Mouse (Mus musculus): ENCODE results near the gene Gm3233. TPM values are rescaled to one million over a fixed set of nuclear protein-coding genes. Genes with fewer than 3 reads are reported as not detected.
"Not testable (repeated sequence)": the region's sequence is repeated elsewhere in the genome, so short reads cannot be mapped to it uniquely, and the experiment has no call there.

Gm3233 gene
- total RNA-seq (2012; rRNA removed): not detected in 2 replicates

GRCm38 (mm10) chr10:77759582-77759981 lies at the start of gene Gm3233:
TSS of gene Gm3233 (minus strand) at chr10:77759682.
- H3K36me3 ChIP-seq (ENCODE audit: control insufficient read depth, insufficient read depth, low read length, poor library complexity, severe bottlenecking); H3K9me3 ChIP-seq (ENCODE audit: control insufficient read depth, insufficient read depth, low read depth, low read length); H3K9ac ChIP-seq (ENCODE audit: insufficient read depth, low read depth, low read length, poor library complexity, severe bottlenecking); in situ Hi-C loops (cut with MboI; ENCODE audit: low sequenced_read_pairs in 2 of 2, unreplicated experiment in 2 of 2); H3K4me1 ChIP-seq (ENCODE audit: control insufficient read depth in 2 of 2, insufficient read depth in 2 of 2, low read length in 2 of 2, poor library complexity in 1 of 2); DNase-seq (ENCODE audit: low read depth, low spot score); H3K27ac ChIP-seq (ENCODE audit: insufficient read depth, low read depth, low read length, poor library complexity, severe bottlenecking); H3K4me3 ChIP-seq (ENCODE audit: insufficient read depth in 1 of 2, low read depth in 1 of 2, low read length in 2 of 2, poor library complexity in 1 of 2, severe bottlenecking in 1 of 2): not testable (repeated sequence)

- TF ChIP-seq MAFK (IDR thresholded peaks at IDR 0.05; ENCODE audit: insufficient read depth, low read depth, low read length) (no peak), HCFC1 (IDR thresholded peaks at IDR 0.05; ENCODE audit: borderline replicate concordance, insufficient read depth, low read length) (no peak), ZC3H11A (IDR thresholded peaks at IDR 0.05; ENCODE audit: borderline replicate concordance, low read depth, low read length) (no peak), ZNF384 (IDR thresholded peaks at IDR 0.05; ENCODE audit: low read depth, low read length) (no peak), CHD2 (IDR thresholded peaks at IDR 0.05; ENCODE audit: low read depth, low read length) (no peak)
Observed at GRCm38 (mm10) chr10:77804095-77804494, 44.6 kb upstream of the Gm3233 start.

DNA sequence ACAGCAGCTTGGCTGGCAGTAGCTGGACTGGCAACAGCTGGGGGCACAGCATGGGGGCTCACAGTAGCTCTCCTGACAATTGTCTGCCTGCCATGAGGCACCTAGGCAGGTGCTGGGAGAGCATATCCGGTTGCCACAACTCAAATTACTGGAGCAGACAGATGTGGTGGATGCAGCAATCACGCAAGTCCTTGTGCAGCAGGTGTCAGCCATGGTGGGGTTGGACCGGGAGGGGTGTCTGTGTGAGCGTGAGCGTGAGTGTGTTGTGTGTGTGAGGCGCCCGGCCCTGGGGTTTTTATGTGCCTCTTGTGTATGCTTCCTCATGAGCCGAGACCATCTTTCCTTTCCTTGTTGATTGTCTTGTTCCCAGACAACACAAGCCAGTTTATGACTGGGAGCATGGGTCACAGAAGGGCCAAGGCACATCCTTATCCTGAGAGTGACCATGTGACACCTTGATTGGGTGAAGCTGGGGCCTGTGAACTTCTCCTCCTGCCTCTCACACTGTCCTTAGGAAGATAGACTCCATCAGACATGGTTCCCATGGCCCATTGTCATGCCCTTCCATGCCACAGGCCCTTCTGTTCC lies 39.5 kb upstream of the Gm3233 start, which contains the start of gene Gm19668:
TSS of gene Gm19668 (minus strand) at position 213 of the 588 bp plus-strand sequence.
- TF ChIP-seq HCFC1 (IDR thresholded peaks at IDR 0.05; ENCODE audit: borderline replicate concordance, insufficient read depth, low read length) (no peak), MAFK (IDR thresholded peaks at IDR 0.05; ENCODE audit: insufficient read depth, low read depth, low read length) (no peak), ZC3H11A (IDR thresholded peaks at IDR 0.05; ENCODE audit: borderline replicate concordance, low read depth, low read length) (no peak), ZNF384 (IDR thresholded peaks at IDR 0.05; ENCODE audit: low read depth, low read length) (no peak), CHD2 (IDR thresholded peaks at IDR 0.05; ENCODE audit: low read depth, low read length) (no peak)
- Histone ChIP-seq H3K4me1 (ENCODE audit: control insufficient read depth in 2 of 2, insufficient read depth in 2 of 2, low read length in 2 of 2, poor library complexity in 1 of 2) (no peaks in the 10 kb centered on the region), H3K9ac (ENCODE audit: insufficient read depth, low read depth, low read length, poor library complexity, severe bottlenecking) (no peak within 1 kb of the TSS), H3K36me3 (ENCODE audit: control insufficient read depth, insufficient read depth, low read length, poor library complexity, severe bottlenecking) (no peaks in the 10 kb centered on the region), H3K4me3 (ENCODE audit: insufficient read depth in 1 of 2, low read depth in 1 of 2, low read length in 2 of 2, poor library complexity in 1 of 2, severe bottlenecking in 1 of 2) (no peak within 1 kb of the TSS), H3K9me3 (ENCODE audit: control insufficient read depth, insufficient read depth, low read depth, low read length) (no peaks in the 10 kb centered on the region), H3K27ac (ENCODE audit: insufficient read depth, low read depth, low read length, poor library complexity, severe bottlenecking) (no peak within 1 kb of the TSS)
- DNase-seq (ENCODE audit: low read depth, low spot score): no peak
- in situ Hi-C loops (cut with MboI; ENCODE audit: low sequenced_read_pairs in 2 of 2, unreplicated experiment in 2 of 2): no loop called here

More at GRCm38 (mm10) chr10:77804095-77804494, 44.6 kb upstream of the Gm3233 start:
- Histone ChIP-seq H3K36me3 (ENCODE audit: control insufficient read depth, insufficient read depth, low read length, poor library complexity, severe bottlenecking) (no peaks in the 10 kb centered on the region), H3K9me3 (ENCODE audit: control insufficient read depth, insufficient read depth, low read depth, low read length) (no peaks in the 10 kb centered on the region), H3K4me1 (ENCODE audit: control insufficient read depth in 2 of 2, insufficient read depth in 2 of 2, low read length in 2 of 2, poor library complexity in 1 of 2) (no peaks in the 10 kb centered on the region), H3K4me3 (ENCODE audit: insufficient read depth in 1 of 2, low read depth in 1 of 2, low read length in 2 of 2, poor library complexity in 1 of 2, severe bottlenecking in 1 of 2) (no peak overlapping the region), H3K27ac (ENCODE audit: insufficient read depth, low read depth, low read length, poor library complexity, severe bottlenecking) (no peak overlapping the region), H3K9ac (ENCODE audit: insufficient read depth, low read depth, low read length, poor library complexity, severe bottlenecking) (no peak overlapping the region)
- in situ Hi-C loops (cut with MboI; ENCODE audit: low sequenced_read_pairs in 2 of 2, unreplicated experiment in 2 of 2): no loop called here
- no peak for DNase-seq (ENCODE audit: low read depth, low spot score)

DNA sequence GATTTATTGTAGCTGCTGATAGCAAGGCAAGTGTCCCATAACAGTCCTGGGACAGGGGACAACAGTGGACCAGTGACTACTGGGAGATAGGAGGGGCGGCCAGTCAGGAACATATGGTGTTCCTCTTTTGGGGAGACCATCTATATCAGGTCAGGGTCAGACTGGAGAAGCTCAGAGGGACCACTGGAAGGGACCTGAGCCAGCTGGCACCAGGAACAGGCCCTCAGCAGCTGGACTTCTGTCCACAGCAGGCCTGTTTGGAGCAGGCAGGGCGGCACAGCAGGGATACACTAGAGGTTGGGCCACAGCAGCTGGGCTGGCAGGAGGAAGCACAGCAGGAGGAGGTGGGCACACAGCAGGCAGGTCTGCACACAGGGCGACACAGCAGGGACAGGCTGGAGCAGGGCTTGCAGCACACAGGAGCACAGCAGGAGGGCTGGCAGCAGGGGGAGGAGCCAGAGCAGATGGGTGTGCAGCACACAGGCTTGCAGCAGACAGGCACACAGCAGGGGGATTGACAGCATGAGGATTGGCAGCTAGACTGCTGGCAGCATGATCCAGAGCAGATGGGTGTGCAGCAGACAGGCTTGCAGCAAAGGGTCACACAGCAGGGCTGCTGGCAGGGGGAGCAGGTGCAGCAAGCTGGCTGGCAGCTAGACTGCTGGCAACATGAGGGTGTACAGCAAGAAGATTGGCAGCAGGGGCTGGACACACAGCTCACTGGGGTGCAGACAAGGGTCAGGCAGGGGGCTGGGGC lies 38.9 kb upstream of the Gm3233 start:
- H3K9ac ChIP-seq (ENCODE audit: insufficient read depth, low read depth, low read length, poor library complexity, severe bottlenecking); H3K27ac ChIP-seq (ENCODE audit: insufficient read depth, low read depth, low read length, poor library complexity, severe bottlenecking); DNase-seq (ENCODE audit: low read depth, low spot score); in situ Hi-C loops (cut with MboI; ENCODE audit: low sequenced_read_pairs in 2 of 2, unreplicated experiment in 2 of 2); H3K9me3 ChIP-seq (ENCODE audit: control insufficient read depth, insufficient read depth, low read depth, low read length); H3K36me3 ChIP-seq (ENCODE audit: control insufficient read depth, insufficient read depth, low read length, poor library complexity, severe bottlenecking); H3K4me1 ChIP-seq (ENCODE audit: control insufficient read depth in 2 of 2, insufficient read depth in 2 of 2, low read length in 2 of 2, poor library complexity in 1 of 2); H3K4me3 ChIP-seq (ENCODE audit: insufficient read depth in 1 of 2, low read depth in 1 of 2, low read length in 2 of 2, poor library complexity in 1 of 2, severe bottlenecking in 1 of 2): not testable (repeated sequence)

DNA sequence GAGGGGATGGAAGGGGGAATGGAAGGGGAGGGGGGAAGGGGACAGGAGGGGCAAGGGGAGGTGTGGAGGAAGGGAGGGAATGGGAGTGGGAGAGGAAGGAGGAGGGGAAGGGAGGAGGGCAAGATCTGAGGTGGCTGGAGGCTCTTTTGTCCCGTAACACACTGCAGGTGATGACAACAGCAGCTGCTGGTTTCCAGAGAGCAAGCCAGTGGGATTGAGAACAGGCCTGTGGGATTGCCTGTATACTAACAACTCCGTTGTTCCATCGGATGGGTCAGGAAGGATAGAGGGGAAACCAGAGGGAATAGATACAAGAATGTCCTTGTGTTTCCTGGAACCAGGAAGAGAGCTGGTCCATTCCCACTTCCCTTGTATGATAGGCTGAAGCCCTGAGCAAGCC lies 38.2 kb upstream of the Gm3233 start:
- no peaks in the 10 kb centered on the region for H3K4me1 ChIP-seq (ENCODE audit: control insufficient read depth in 2 of 2, insufficient read depth in 2 of 2, low read length in 2 of 2, poor library complexity in 1 of 2)
- in situ Hi-C loops (cut with MboI; ENCODE audit: low sequenced_read_pairs in 2 of 2, unreplicated experiment in 2 of 2): no loop called here
- H3K36me3 ChIP-seq (ENCODE audit: control insufficient read depth, insufficient read depth, low read length, poor library complexity, severe bottlenecking): no peaks in the 10 kb centered on the region
- DNase-seq (ENCODE audit: low read depth, low spot score): no peak
- TF ChIP-seq MAFK (IDR thresholded peaks at IDR 0.05; ENCODE audit: insufficient read depth, low read depth, low read length) (no peak), ZC3H11A (IDR thresholded peaks at IDR 0.05; ENCODE audit: borderline replicate concordance, low read depth, low read length) (no peak), HCFC1 (IDR thresholded peaks at IDR 0.05; ENCODE audit: borderline replicate concordance, insufficient read depth, low read length) (no peak), CHD2 (IDR thresholded peaks at IDR 0.05; ENCODE audit: low read depth, low read length) (no peak), ZNF384 (IDR thresholded peaks at IDR 0.05; ENCODE audit: low read depth, low read length) (no peak)
- no peak overlapping the region for H3K9ac ChIP-seq (ENCODE audit: insufficient read depth, low read depth, low read length, poor library complexity, severe bottlenecking)
- no peaks in the 10 kb centered on the region for H3K9me3 ChIP-seq (ENCODE audit: control insufficient read depth, insufficient read depth, low read depth, low read length)
- no peak overlapping the region for H3K4me3 ChIP-seq (ENCODE audit: insufficient read depth in 1 of 2, low read depth in 1 of 2, low read length in 2 of 2, poor library complexity in 1 of 2, severe bottlenecking in 1 of 2)
- no peak overlapping the region for H3K27ac ChIP-seq (ENCODE audit: insufficient read depth, low read depth, low read length, poor library complexity, severe bottlenecking)

Data from ES-E14 (cell line).